Mouse (Mus musculus) right cerebral cortex, postnatal 14 days (tissue): ENCODE results near the gene Map2k2.
"Not testable (repeated sequence)": the region's sequence is repeated elsewhere in the genome, so short reads cannot be mapped to it uniquely, and the experiment has no call there.

Experiments used
- DNase-seq: peaks from one replicate; pipeline ENCODE4 v3.0.0; 2022

The Map2k2 gene

GRCm38 (mm10) chr10:81105565-81106112, at the start of gene Map2k2:
Gene Map2k2, plus strand, starts transcription at chr10:81105915.
- DNase-seq: peak; percentile 96

- no peak for DNase-seq
Observed at GRCm38 (mm10) chr10:81057406-81058130, 48.1 kb upstream of the Map2k2 start.

GRCm38 (mm10) chr10:81058896-81059295, 46.8 kb upstream of the Map2k2 start:
- no peak for DNase-seq

- DNase-seq: peak; percentile 99
Observed at GRCm38 (mm10) chr10:81059603-81060543, 45.8 kb upstream of the Map2k2 start, which contains the start of gene Sgta. Gene Sgta, minus strand, starts transcription at chr10:81060181.

- no peak for DNase-seq
Observed at GRCm38 (mm10) chr10:81062710-81063109, 43.0 kb upstream of the Map2k2 start.

- not testable (repeated sequence) for DNase-seq
Observed at GRCm38 (mm10) chr10:81064519-81064918, 41.2 kb upstream of the Map2k2 start.

- DNase-seq: no peak
Observed at GRCm38 (mm10) chr10:81068706-81069105, 37.0 kb upstream of the Map2k2 start.

- peak; percentile 98 for DNase-seq
Observed at GRCm38 (mm10) chr10:81069836-81070235, 35.9 kb upstream of the Map2k2 start, which contains the start of gene Thop1. Gene Thop1, plus strand, starts transcription at chr10:81070035.

- no peak for DNase-seq
Observed at GRCm38 (mm10) chr10:81072290-81072689, 33.4 kb upstream of the Map2k2 start.

- peak; percentile 29 for DNase-seq
Observed at GRCm38 (mm10) chr10:81073464-81073863, 32.3 kb upstream of the Map2k2 start.

- no peak for DNase-seq
Observed at GRCm38 (mm10) chr10:81075734-81076133, 30.0 kb upstream of the Map2k2 start.

- DNase-seq: no peak
Observed at GRCm38 (mm10) chr10:81076356-81076755, 29.4 kb upstream of the Map2k2 start.

GRCm38 (mm10) chr10:81077916-81078315, 27.8 kb upstream of the Map2k2 start:
- DNase-seq: no peak

- DNase-seq: no peak
Observed at GRCm38 (mm10) chr10:81080008-81080655, 25.6 kb upstream of the Map2k2 start.

- DNase-seq: peak; percentile 71
Observed at GRCm38 (mm10) chr10:81082168-81082960, 23.4 kb upstream of the Map2k2 start.

- no peak for DNase-seq
Observed at GRCm38 (mm10) chr10:81087021-81087420, 18.7 kb upstream of the Map2k2 start.

GRCm38 (mm10) chr10:81089216-81089615, 16.5 kb upstream of the Map2k2 start:
- DNase-seq: peak; percentile 61

- no peak for DNase-seq
Observed at GRCm38 (mm10) chr10:81090621-81091020, 15.1 kb upstream of the Map2k2 start.

GRCm38 (mm10) chr10:81092465-81093250, 13.1 kb upstream of the Map2k2 start:
- peak; percentile 44 for DNase-seq

- no peak for DNase-seq
Observed at GRCm38 (mm10) chr10:81094931-81095678, 10.6 kb upstream of the Map2k2 start.
